ENCODE assay signal across 9 mouse cellular contexts in genomic region chr10:70717464-70717863, GRCm38 (mm10).
A peak's percentile ranks its signal among the peaks of the same experiment; 100 is the strongest.
DNase-seq lines count a peak whose midpoint lies in the region; ATAC-seq lines count a peak whose summit lies in the region.
"Had no signal": no experiment of that assay in that cellular context is flagged by ENCODE, and none has a peak within 500 bp of the region (broad histone marks: within the 10 kb centered on the region; RNA-seq: fewer than 3 reads in every experiment).

No protein-coding gene starts in this region.

- 0 out of 2 replicates have a peak overlapping the region, but pooled peaks have one; percentile 40 for H3K27ac ChIP-seq in forebrain, embryonic 10.5 days
- no peak overlapping the region for H3K27ac ChIP-seq in forebrain, embryonic 11.5 days (ENCODE audit: low read depth, low read length)
- H3K27ac ChIP-seq in embryonic facial prominence, embryonic 14.5 days (replicated peaks; ENCODE audit: low read depth, low read length): peak overlapping the region; percentile 80
- peak overlapping the region; percentile 70 for H3K27ac ChIP-seq in hindbrain, embryonic 13.5 days
- H3K27ac ChIP-seq in kidney, embryonic 14.5 days (ENCODE audit: low read depth, low read length): no peak overlapping the region

- H3K27me3 ChIP-seq in forebrain, embryonic 10.5 days (ENCODE audit: poor library complexity, severe bottlenecking): no peaks in the 10 kb centered on the region
- H3K27me3 ChIP-seq in forebrain, embryonic 11.5 days (ENCODE audit: control insufficient read depth, insufficient read depth, low read length): no peaks in the 10 kb centered on the region
- no peaks in the 10 kb centered on the region for H3K27me3 ChIP-seq in embryonic facial prominence, embryonic 14.5 days (replicated peaks; ENCODE audit: control insufficient read depth, insufficient read depth, low read length)
- no peaks in the 10 kb centered on the region for H3K27me3 ChIP-seq in hindbrain, embryonic 13.5 days
- no peaks in the 10 kb centered on the region for H3K27me3 ChIP-seq in kidney, embryonic 14.5 days (ENCODE audit: control insufficient read depth, insufficient read depth, low read length)
- H3K27me3 ChIP-seq: limb, embryonic 15.5 days had no signal

- peaks cover 12% of the 10 kb centered on the region for H3K4me1 ChIP-seq in forebrain, embryonic 10.5 days
- no peaks in the 10 kb centered on the region for H3K4me1 ChIP-seq in forebrain, embryonic 11.5 days (replicated peaks; ENCODE audit: control insufficient read depth, insufficient read depth, low read length)
- H3K4me1 ChIP-seq in embryonic facial prominence, embryonic 14.5 days (ENCODE audit: control insufficient read depth, insufficient read depth, low read length): no peaks in the 10 kb centered on the region
- no peaks in the 10 kb centered on the region for H3K4me1 ChIP-seq in hindbrain, embryonic 13.5 days (replicated peaks)
- H3K4me1 ChIP-seq in kidney, embryonic 14.5 days (ENCODE audit: control insufficient read depth, insufficient read depth, low read length): no peaks in the 10 kb centered on the region

- H3K4me3 ChIP-seq in forebrain, embryonic 10.5 days: peak overlapping the region; percentile 6; the same call in 1 of the 2 replicates
- no peak overlapping the region for H3K4me3 ChIP-seq in forebrain, embryonic 11.5 days (ENCODE audit: low read depth, low read length)
- H3K4me3 ChIP-seq in embryonic facial prominence, embryonic 14.5 days (ENCODE audit: low read depth, low read length): no peak overlapping the region
- H3K4me3 ChIP-seq in hindbrain, embryonic 13.5 days: no peak overlapping the region
- no peak overlapping the region for H3K4me3 ChIP-seq in kidney, embryonic 14.5 days (ENCODE audit: low read length)
- H3K4me3 ChIP-seq: limb, embryonic 15.5 days had no signal

- 14% methylated on average over 7 of the region's 8 CpGs for WGBS in forebrain, embryonic 10.5 days
- 27% methylated on average over 3 of the region's 8 CpGs for WGBS in forebrain, embryonic 11.5 days
- 12% methylated on average over 5 of the region's 8 CpGs for WGBS in embryonic facial prominence, embryonic 14.5 days
- 11% methylated on average over 2 of the region's 8 CpGs for WGBS in hindbrain, embryonic 13.5 days
- 34% methylated on average over 2 of the region's 8 CpGs for WGBS in kidney, embryonic 14.5 days

- no peak for ATAC-seq in forebrain, embryonic 11.5 days (replicated peaks; ENCODE audit: low FRiP score)
- no peak for ATAC-seq in embryonic facial prominence, embryonic 14.5 days (ENCODE audit: low read depth)
- no peak for ATAC-seq in hindbrain, embryonic 13.5 days (ENCODE audit: low FRiP score)
- no peak for ATAC-seq in kidney, embryonic 14.5 days (ENCODE audit: low FRiP score, low TSS enrichment)

- DNase-seq in forebrain, embryonic 10.5 days (ENCODE audit: extremely low spot score, low spot score): no peak
- DNase-seq in forebrain, embryonic 11.5 days (ENCODE audit: low spot score): no peak
- peak; percentile 29 for DNase-seq in Muller cell, postnatal 12 days (ENCODE audit: inconsistent ontology term)
- peak; percentile 46 for DNase-seq in embryonic facial prominence, embryonic 14.5 days (ENCODE audit: low spot score)
- no peak for DNase-seq in spleen, postnatal 14 days (ENCODE audit: low spot score in 2 of 2)
- no peak for DNase-seq in spleen, postnatal 10 days (ENCODE audit: low spot score in 2 of 2)

- no peak overlapping the region for H3K4me2 ChIP-seq in forebrain, embryonic 11.5 days (ENCODE audit: low read depth, low read length, severe bottlenecking)
- peak overlapping the region; percentile 38 for H3K4me2 ChIP-seq in embryonic facial prominence, embryonic 14.5 days (ENCODE audit: low read depth, low read length)
- 0 out of 2 replicates have a peak overlapping the region, but pooled peaks have one; percentile 8 for H3K4me2 ChIP-seq in hindbrain, embryonic 13.5 days
- H3K4me2 ChIP-seq in kidney, embryonic 14.5 days (replicated peaks; ENCODE audit: low read depth, low read length): no peak overlapping the region
- H3K4me2 ChIP-seq: limb, embryonic 15.5 days had no signal

- H3K9ac ChIP-seq in forebrain, embryonic 11.5 days (ENCODE audit: low read length): no peak overlapping the region
- H3K9ac ChIP-seq in embryonic facial prominence, embryonic 14.5 days (ENCODE audit: low read depth, low read length): no peak overlapping the region
- H3K9ac ChIP-seq in hindbrain, embryonic 13.5 days: no peak overlapping the region
- no peak overlapping the region for H3K9ac ChIP-seq in kidney, embryonic 14.5 days (ENCODE audit: low read depth, low read length)
- H3K9ac ChIP-seq: limb, embryonic 15.5 days had no signal

- H3K36me3 ChIP-seq in forebrain, embryonic 10.5 days (replicated peaks): no peaks in the 10 kb centered on the region
- no peaks in the 10 kb centered on the region for H3K36me3 ChIP-seq in forebrain, embryonic 11.5 days (ENCODE audit: control insufficient read depth, insufficient read depth, low read length)
- no peaks in the 10 kb centered on the region for H3K36me3 ChIP-seq in embryonic facial prominence, embryonic 14.5 days (ENCODE audit: control insufficient read depth, insufficient read depth, low read length)
- H3K36me3 ChIP-seq in hindbrain, embryonic 13.5 days: no peaks in the 10 kb centered on the region
- no peaks in the 10 kb centered on the region for H3K36me3 ChIP-seq in kidney, embryonic 14.5 days (ENCODE audit: control insufficient read depth, insufficient read depth, low read length)
- H3K36me3 ChIP-seq: limb, embryonic 15.5 days had no signal

- no peaks in the 10 kb centered on the region for H3K9me3 ChIP-seq in forebrain, embryonic 10.5 days
- H3K9me3 ChIP-seq in forebrain, embryonic 11.5 days (ENCODE audit: control insufficient read depth, low read length): no peaks in the 10 kb centered on the region
- H3K9me3 ChIP-seq in embryonic facial prominence, embryonic 14.5 days (ENCODE audit: control insufficient read depth, low read length): no peaks in the 10 kb centered on the region
- no peaks in the 10 kb centered on the region for H3K9me3 ChIP-seq in hindbrain, embryonic 13.5 days
- H3K9me3 ChIP-seq in kidney, embryonic 14.5 days (ENCODE audit: control insufficient read depth, low read length): no peaks in the 10 kb centered on the region
- H3K9me3 ChIP-seq: limb, embryonic 15.5 days had no signal

Comparison
In these comparisons a context has a peak if more than half of its experiments do, and no peak if none do; other contexts are left out.
1. H3K27ac ChIP-seq: peak in forebrain, embryonic 10.5 days (single experiment), embryonic facial prominence, embryonic 14.5 days (single experiment) and hindbrain, embryonic 13.5 days (single experiment); none in forebrain, embryonic 11.5 days (single experiment) and kidney, embryonic 14.5 days (single experiment).
2. DNase-seq: peak in Muller cell, postnatal 12 days (single experiment) and embryonic facial prominence, embryonic 14.5 days (single experiment); none in forebrain, embryonic 10.5 days (single experiment), forebrain, embryonic 11.5 days (single experiment), spleen, postnatal 14 days (0 of 2) and spleen, postnatal 10 days (0 of 2).
3. H3K4me2 ChIP-seq: peak in embryonic facial prominence, embryonic 14.5 days (single experiment) and hindbrain, embryonic 13.5 days (single experiment); none in forebrain, embryonic 11.5 days (single experiment) and kidney, embryonic 14.5 days (single experiment).